Mouse (Mus musculus) lung, postnatal 0 days (tissue): ENCODE data around the gene Pga5. TPM values are rescaled to one million over a fixed set of nuclear protein-coding genes. Genes with fewer than 3 reads are reported as not detected.
A peak's percentile ranks its signal among the peaks of the same experiment; 100 is the strongest.

Source experiments
- ATAC-seq: fragments of 200-750 bp; cut with Nextera tagmentation; 2 replicates; pipeline ENCODE4 v1.8.0; 2017; ENCODE audit warnings: moderate library complexity
- DNase-seq: peaks from one replicate; pipeline ENCODE4 v3.0.0-alpha.2; 2016; ENCODE audit warnings: low spot score
- H3K27ac ChIP-seq: fragments of 300-500 bp; sonication (generic); 2 replicates; pipeline ENCODE4 v1.5.1; 2014; ENCODE audit warnings: antibody characterized with exemption, mild to moderate bottlenecking, low read length, mixed read lengths
- H3K27me3 ChIP-seq: fragments of 300-500 bp; sonication (generic); replicated peaks from 2 replicates; pipeline ENCODE4 v1.6.1; 2014; ENCODE audit warnings: low read length, mixed read lengths; ENCODE audit not compliant: insufficient read depth
- H3K36me3 ChIP-seq: fragments of 300-500 bp; sonication (generic); 2 replicates; pipeline ENCODE4 v1.6.1; 2014; ENCODE audit warnings: low read length, mixed read lengths; ENCODE audit not compliant: insufficient read depth
- H3K4me1 ChIP-seq: fragments of 300-500 bp; sonication (generic); 2 replicates; pipeline ENCODE4 v1.6.1; 2014; ENCODE audit warnings: antibody characterized with exemption, low read depth, low read length, mixed read lengths; ENCODE audit not compliant: insufficient read depth
- H3K4me2 ChIP-seq: fragments of 300-500 bp; sonication (generic); replicated peaks from 2 replicates; pipeline ENCODE4 v1.6.1; 2014; ENCODE audit warnings: low read depth, mild to moderate bottlenecking, low read length, moderate library complexity, mixed read lengths
- H3K4me3 ChIP-seq: fragments of 300-500 bp; sonication (generic); 2 replicates; pipeline ENCODE4 v1.5.1; 2014; ENCODE audit warnings: low read depth, low read length
- H3K9ac ChIP-seq: fragments of 300-500 bp; sonication (generic); replicated peaks from 2 replicates; pipeline ENCODE4 v1.6.1; 2014; ENCODE audit warnings: low read depth, mild to moderate bottlenecking
- H3K9me3 ChIP-seq: fragments of 300-500 bp; sonication (generic); 2 replicates; pipeline ENCODE4 v1.6.1; 2016; ENCODE audit warnings: low read length, mixed read lengths
- CTCF ChIP-seq: IDR thresholded peaks from 2 replicates; pipeline ENCODE4 v1.5.1; 2016; ENCODE audit warnings: antibody characterized with exemption, mild to moderate bottlenecking
- EP300 ChIP-seq: IDR thresholded peaks from 2 replicates; pipeline ENCODE4 v1.6.1; 2016; ENCODE audit warnings: antibody characterized with exemption, mild to moderate bottlenecking, control low read depth
- WGBS: fragments of 180-500 bp; shearing (Covaris S2); extraction: QIAGEN DNeasy Blood & Tissue Kit; methylation state at CpG from one replicate; pipeline ENCODE4 v1.1.7; 2014; 5-methylcytosine and 5-hydroxymethylcytosine counted together
- polyA plus RNA-seq: library from polyadenylated mRNA; unstranded; fragments of >200 nt; fragmentation: Nextera tagmentation; extraction: Ambion mirVana; gene quantifications from 2 replicates; pipeline ENCODE4 v1.2.1, GENCODE M21; 2015

Pga5 gene
- polyA plus RNA-seq, 1 experiment from 2014 or later, result not detected

GRCm38 (mm10) chr19:10719751-10720150, 41.9 kb upstream of the Pga5 start:
- H3K4me2 ChIP-seq, result no peak overlapping the region
- ATAC-seq, result no peak
- 33% methylated on average over 2 of the region's 2 CpGs for WGBS
- no peak overlapping the region for H3K4me3 ChIP-seq
- TF ChIP-seq CTCF (no peak), EP300 (no peak)
- no peak overlapping the region for H3K9ac ChIP-seq
- H3K27me3 ChIP-seq, result no peaks in the 10 kb centered on the region
- H3K27ac ChIP-seq, result no peak overlapping the region
- H3K9me3 ChIP-seq, result no peaks in the 10 kb centered on the region
- no peak for DNase-seq
- no peaks in the 10 kb centered on the region for H3K36me3 ChIP-seq
- H3K4me1 ChIP-seq, result peaks cover 5% of the 10 kb centered on the region; the same call in 1 of the 2 replicates

DNA sequence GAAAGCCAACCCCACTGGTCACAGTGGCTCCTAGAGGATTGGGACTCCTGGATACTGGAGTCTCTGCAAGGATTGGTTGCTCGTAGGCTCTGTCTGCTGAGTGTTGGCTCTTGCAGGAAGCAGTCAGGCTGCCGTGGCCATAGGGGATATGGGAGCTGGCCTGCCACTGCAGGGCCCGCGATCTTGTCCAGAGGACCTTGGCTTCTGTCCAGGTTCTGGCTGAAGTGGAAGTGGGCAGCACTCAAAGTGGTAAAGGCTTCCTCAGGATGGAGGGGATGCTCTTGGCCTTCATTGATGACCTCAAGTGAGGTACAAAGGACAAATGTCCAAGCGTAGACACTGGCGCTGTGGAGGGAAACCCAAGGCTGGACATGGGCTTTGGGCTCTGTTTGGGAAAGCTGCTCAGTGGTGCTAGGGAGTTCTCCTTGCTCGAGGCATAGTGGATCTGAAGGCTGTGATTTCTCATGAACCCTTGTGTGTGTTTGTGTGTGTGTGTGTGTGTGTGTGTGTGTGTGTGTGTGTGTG, 40.4 kb upstream of the Pga5 start:
- peaks cover 5% of the 10 kb centered on the region; the same call in 1 of the 2 replicates for H3K4me1 ChIP-seq
- H3K9me3 ChIP-seq, result no peaks in the 10 kb centered on the region
- peaks cover 2% of the 10 kb centered on the region; the same call in 1 of the 2 replicates for H3K36me3 ChIP-seq
- no peak for TF ChIP-seq CTCF
- no peak for TF ChIP-seq EP300
- H3K27ac ChIP-seq, result no peak overlapping the region
- DNase-seq (peak; percentile 47), ATAC-seq (peak; percentile 23)
- H3K4me3 ChIP-seq, result no peak overlapping the region
- H3K4me2 ChIP-seq, result no peak overlapping the region
- no peak overlapping the region for H3K9ac ChIP-seq
- 40% methylated on average over 7 of the region's 7 CpGs for WGBS
- no peaks in the 10 kb centered on the region for H3K27me3 ChIP-seq

DNA sequence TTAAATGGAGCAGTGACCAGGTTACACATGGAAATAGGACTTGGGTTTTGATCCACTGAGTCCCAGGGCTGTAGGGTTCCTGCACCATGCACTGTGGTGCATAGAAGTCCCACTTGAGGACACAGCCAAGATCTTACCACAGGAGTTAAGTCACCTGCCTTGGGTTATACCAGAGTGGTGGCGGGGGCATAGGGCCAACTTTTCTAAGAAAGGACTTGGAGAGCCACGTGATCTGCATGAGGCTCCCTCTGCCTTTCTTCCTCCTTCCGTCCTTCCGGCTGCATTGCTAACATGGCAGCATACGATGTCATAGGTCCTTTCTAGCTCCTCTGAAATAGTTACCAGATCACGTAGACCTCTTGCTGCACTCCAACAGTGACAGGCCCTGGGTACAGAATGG, 37.6 kb upstream of the Pga5 start:
- H3K9me3 ChIP-seq, result no peaks in the 10 kb centered on the region
- WGBS, result 70% methylated on average over 6 of the region's 6 CpGs
- peaks cover 5% of the 10 kb centered on the region; the same call in 1 of the 2 replicates for H3K4me1 ChIP-seq
- H3K36me3 ChIP-seq, result peaks cover 29% of the 10 kb centered on the region
- TF ChIP-seq EP300, result no peak
- no peak for TF ChIP-seq CTCF
- H3K27me3 ChIP-seq, result no peaks in the 10 kb centered on the region
- ATAC-seq, result peak; percentile 46
- H3K9ac ChIP-seq, result no peak overlapping the region
- no peak overlapping the region for H3K4me2 ChIP-seq
- H3K27ac ChIP-seq, result no peak overlapping the region
- DNase-seq, result peak; percentile 49
- H3K4me3 ChIP-seq, result no peak overlapping the region

DNA sequence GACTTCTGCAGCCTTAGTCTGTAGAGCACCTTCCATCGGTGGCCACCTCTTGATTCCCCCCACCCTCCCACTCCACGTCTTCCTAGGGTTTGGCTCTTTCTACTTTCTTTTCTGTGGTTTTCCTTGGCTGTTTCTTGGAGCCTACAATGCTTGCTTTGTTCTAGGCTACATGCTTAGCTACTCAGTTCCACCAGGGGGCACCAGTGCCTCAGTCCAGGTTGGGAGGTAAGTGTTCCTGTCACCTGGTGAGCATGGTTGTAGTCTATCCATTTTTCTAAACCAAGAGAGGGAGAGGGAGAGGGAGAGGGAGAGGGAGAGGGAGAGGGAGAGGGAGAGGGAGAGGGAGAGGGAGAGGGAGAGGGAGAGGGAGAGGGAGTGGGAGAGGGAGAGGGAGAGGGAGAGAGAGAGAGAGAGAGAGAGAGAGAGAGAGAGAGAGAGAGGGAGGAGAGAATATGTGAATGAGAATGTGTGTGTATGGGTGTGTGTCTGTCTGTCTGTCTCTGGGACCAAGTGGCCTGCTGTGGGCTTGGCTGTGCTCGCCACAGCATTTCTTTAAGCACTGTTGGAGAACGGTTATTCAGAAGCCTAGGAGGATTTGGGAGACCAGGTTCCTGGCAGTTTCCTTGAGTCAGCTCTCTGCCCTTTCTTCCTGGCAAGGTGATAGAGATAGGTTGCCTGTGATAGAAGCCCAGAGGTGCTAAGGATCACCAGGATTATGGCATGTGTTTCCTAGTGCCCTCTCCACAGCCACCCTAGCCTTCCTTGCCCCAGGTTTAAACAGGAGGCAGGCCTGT, 37.0 kb upstream of the Pga5 start:
- Histone ChIP-seq H3K9ac (no peak overlapping the region), H3K27me3 (no peaks in the 10 kb centered on the region), H3K4me1 (peaks cover 1% of the 10 kb centered on the region; the same call in 1 of the 2 replicates), H3K4me2 (no peak overlapping the region), H3K36me3 (peaks cover 31% of the 10 kb centered on the region), H3K4me3 (no peak overlapping the region), H3K9me3 (no peaks in the 10 kb centered on the region), H3K27ac (no peak overlapping the region)
- 31% methylated on average over 4 of the region's 4 CpGs for WGBS
- ATAC-seq, result peak; percentile 65
- TF ChIP-seq CTCF (peak; percentile 89), EP300 (no peak)
- DNase-seq, result peak; percentile 80

- no peak for ATAC-seq
These were observed 36.3 kb upstream of the Pga5 start for GRCm38 (mm10) chr19:10714168-10714567.

DNA sequence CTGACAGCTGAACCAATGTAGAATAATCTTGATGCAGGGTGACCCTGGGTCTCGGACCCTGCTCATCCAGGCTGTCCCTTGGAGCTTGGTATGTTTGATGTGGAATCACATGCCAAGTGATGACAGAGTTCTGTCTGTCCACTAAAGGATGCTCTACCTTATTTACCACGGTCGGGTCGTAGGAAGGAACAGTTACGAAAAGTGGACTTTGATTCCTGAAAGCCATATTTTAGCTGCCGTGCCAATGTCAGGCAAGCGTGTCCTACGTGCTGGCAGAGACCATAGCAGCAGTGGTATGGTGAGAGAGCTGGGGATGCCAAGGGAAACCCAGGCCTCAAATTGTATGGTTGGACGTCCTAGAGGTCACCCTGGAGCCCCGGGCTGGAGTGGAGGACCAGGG, 35.7 kb upstream of the Pga5 start:
- no peaks in the 10 kb centered on the region for H3K9me3 ChIP-seq
- TF ChIP-seq CTCF, result no peak
- TF ChIP-seq EP300, result no peak
- 90% methylated on average over 10 of the region's 10 CpGs for WGBS
- H3K4me3 ChIP-seq, result no peak overlapping the region
- DNase-seq, result no peak
- no peak overlapping the region for H3K9ac ChIP-seq
- no peaks in the 10 kb centered on the region for H3K4me1 ChIP-seq
- no peak for ATAC-seq
- no peaks in the 10 kb centered on the region for H3K27me3 ChIP-seq
- H3K27ac ChIP-seq, result no peak overlapping the region
- peaks cover 31% of the 10 kb centered on the region for H3K36me3 ChIP-seq
- no peak overlapping the region for H3K4me2 ChIP-seq

More at GRCm38 (mm10) chr19:10714168-10714567, 36.3 kb upstream of the Pga5 start:
- Histone ChIP-seq H3K27ac (no peak overlapping the region), H3K4me3 (no peak overlapping the region), H3K36me3 (peaks cover 31% of the 10 kb centered on the region), H3K9ac (no peak overlapping the region), H3K4me2 (no peak overlapping the region), H3K27me3 (no peaks in the 10 kb centered on the region), H3K9me3 (no peaks in the 10 kb centered on the region), H3K4me1 (no peaks in the 10 kb centered on the region)
- DNase-seq, result no peak
- TF ChIP-seq CTCF, result no peak
- TF ChIP-seq EP300, result no peak
- WGBS, result 82% methylated on average over 6 of the region's 6 CpGs
